In genomic region chr7:45129318-45129717, GRCm38 (mm10) we compare ENCODE assay signal across 8 mouse cellular contexts. TPM values are rescaled to one million over a fixed set of nuclear protein-coding genes. Genes with fewer than 3 reads are reported as not detected.
DNase-seq lines count a peak whose midpoint lies in the region; ATAC-seq and TF ChIP-seq lines count a peak whose summit lies in the region.

No protein-coding gene starts in this region.

- no peak for DNase-seq in lung, postnatal 4 days
- DNase-seq in liver, postnatal 0 days: no peak
- peak; percentile 66 for DNase-seq in testis, postnatal 14 days (ENCODE audit: low spot score)
- DNase-seq in spleen, postnatal 4 days (ENCODE audit: low spot score in 2 of 2): no peak
- DNase-seq in right cerebral cortex, adult 18-20 months: no peak

- 0 out of 2 replicates have a peak, but pooled peaks have one; percentile 0 for ATAC-seq in lung, embryonic 15.5 days (ENCODE audit: borderline replicate concordance, extremely low read depth, low FRiP score, low TSS enrichment)
- no peak for ATAC-seq in embryonic facial prominence, embryonic 13.5 days (ENCODE audit: insufficient number of reproducible peaks, insufficient read depth, low FRiP score, low TSS enrichment, low read depth)
- ATAC-seq in hindbrain, embryonic 13.5 days (ENCODE audit: low FRiP score): no peak
- peak; percentile 1 for ATAC-seq in liver, postnatal 0 days

- peak overlapping the region; percentile 48 for H3K4me3 ChIP-seq in lung, embryonic 15.5 days
- H3K4me3 ChIP-seq in embryonic facial prominence, embryonic 13.5 days: peak overlapping the region; percentile 86
- H3K4me3 ChIP-seq in hindbrain, embryonic 13.5 days: peak overlapping the region; percentile 92
- H3K4me3 ChIP-seq in liver, postnatal 0 days (ENCODE audit: low read depth, low read length): peak overlapping the region; percentile 98

- no peak for TF ChIP-seq EP300 in liver, postnatal 0 days (IDR thresholded peaks at IDR 0.05; ENCODE audit: low read depth)

- H3K36me3 ChIP-seq in lung, embryonic 15.5 days: peaks cover 25% of the 10 kb centered on the region
- H3K36me3 ChIP-seq in embryonic facial prominence, embryonic 13.5 days: peaks cover 27% of the 10 kb centered on the region
- H3K36me3 ChIP-seq in hindbrain, embryonic 13.5 days: peaks cover 27% of the 10 kb centered on the region
- H3K36me3 ChIP-seq in liver, postnatal 0 days (replicated peaks; ENCODE audit: insufficient read depth, low read length): peaks cover 23% of the 10 kb centered on the region

- under 1% methylated on average over 17 of the region's 17 CpGs for WGBS in lung, embryonic 15.5 days
- under 1% methylated on average over 17 of the region's 17 CpGs for WGBS in embryonic facial prominence, embryonic 13.5 days
- under 1% methylated on average over 17 of the region's 17 CpGs for WGBS in hindbrain, embryonic 13.5 days
- 2% methylated on average over 17 of the region's 17 CpGs for whole genome bisulfite sequencing in liver, postnatal 0 days (ENCODE audit: insufficient replicate concordance)

- peak overlapping the region; percentile 52 for H3K9ac ChIP-seq in lung, embryonic 15.5 days
- peak overlapping the region; percentile 80 for H3K9ac ChIP-seq in embryonic facial prominence, embryonic 13.5 days
- H3K9ac ChIP-seq in hindbrain, embryonic 13.5 days: peak overlapping the region; percentile 68
- H3K9ac ChIP-seq in liver, postnatal 0 days (replicated peaks): peak overlapping the region; percentile 73

- H3K4me2 ChIP-seq in lung, embryonic 15.5 days: peak overlapping the region; percentile 61
- H3K4me2 ChIP-seq in embryonic facial prominence, embryonic 13.5 days: peak overlapping the region; percentile 69
- peak overlapping the region; percentile 61 for H3K4me2 ChIP-seq in hindbrain, embryonic 13.5 days
- peak overlapping the region; percentile 94 for H3K4me2 ChIP-seq in liver, postnatal 0 days (ENCODE audit: low read depth, low read length)

- no peaks in the 10 kb centered on the region for H3K27me3 ChIP-seq in lung, embryonic 15.5 days
- no peaks in the 10 kb centered on the region for H3K27me3 ChIP-seq in embryonic facial prominence, embryonic 13.5 days
- 0 out of 2 replicates have a peak, but pooled peaks cover 2% of the 10 kb centered on the region for H3K27me3 ChIP-seq in hindbrain, embryonic 13.5 days
- H3K27me3 ChIP-seq in liver, postnatal 0 days (ENCODE audit: insufficient read depth, low read length): no peaks in the 10 kb centered on the region

- no peaks in the 10 kb centered on the region for H3K9me3 ChIP-seq in lung, embryonic 15.5 days
- no peaks in the 10 kb centered on the region for H3K9me3 ChIP-seq in embryonic facial prominence, embryonic 13.5 days
- H3K9me3 ChIP-seq in hindbrain, embryonic 13.5 days: no peaks in the 10 kb centered on the region
- no peaks in the 10 kb centered on the region for H3K9me3 ChIP-seq in liver, postnatal 0 days (ENCODE audit: low read length)

- peaks cover 37% of the 10 kb centered on the region for H3K4me1 ChIP-seq in lung, embryonic 15.5 days
- peaks cover 39% of the 10 kb centered on the region for H3K4me1 ChIP-seq in embryonic facial prominence, embryonic 13.5 days
- peaks cover 41% of the 10 kb centered on the region for H3K4me1 ChIP-seq in hindbrain, embryonic 13.5 days (replicated peaks)
- H3K4me1 ChIP-seq in liver, postnatal 0 days (ENCODE audit: insufficient read depth): peaks cover 38% of the 10 kb centered on the region

- no peak for TF ChIP-seq CTCF in liver, postnatal 0 days (IDR thresholded peaks at IDR 0.05; ENCODE audit: low read depth)

- peak overlapping the region; percentile 70 for H3K27ac ChIP-seq in lung, embryonic 15.5 days
- H3K27ac ChIP-seq in embryonic facial prominence, embryonic 13.5 days: peak overlapping the region; percentile 94
- H3K27ac ChIP-seq in hindbrain, embryonic 13.5 days: peak overlapping the region; percentile 95
- H3K27ac ChIP-seq in liver, postnatal 0 days (ENCODE audit: low read depth): peak overlapping the region; percentile 83

RNA-seq across cellular contexts. Expression of gene Rpl13a, which starts 0.8 kb away (rescaled TPM):
- 1,187 and 1,308 TPM in 2 replicates for polyA plus RNA-seq in lung, embryonic 15.5 days (2015; fragmentation: Nextera tagmentation; extraction: Ambion mirVana)
- 1,453 and 1,588 TPM in 2 replicates for polyA plus RNA-seq in embryonic facial prominence, embryonic 13.5 days (2015; fragmentation: Nextera tagmentation; extraction: Ambion mirVana)
- 770 and 846 TPM in 2 replicates for polyA plus RNA-seq in hindbrain, embryonic 13.5 days (2015; fragmentation: Nextera tagmentation; extraction: Ambion mirVana)
- polyA plus RNA-seq in liver, postnatal 0 days (2015; fragmentation: Nextera tagmentation; extraction: Ambion mirVana): 938 and 993 TPM in 2 replicates

RNA-seq across cellular contexts. Expression of gene Rps11, which starts 5.1 kb away (rescaled TPM):
- polyA plus RNA-seq in lung, embryonic 15.5 days (2015; fragmentation: Nextera tagmentation; extraction: Ambion mirVana): 1,432 and 1,559 TPM in 2 replicates
- polyA plus RNA-seq in embryonic facial prominence, embryonic 13.5 days (2015; fragmentation: Nextera tagmentation; extraction: Ambion mirVana): 1,651 and 1,760 TPM in 2 replicates
- 994 and 999 TPM in 2 replicates for polyA plus RNA-seq in hindbrain, embryonic 13.5 days (2015; fragmentation: Nextera tagmentation; extraction: Ambion mirVana)
- 681 and 696 TPM in 2 replicates for polyA plus RNA-seq in liver, postnatal 0 days (2015; fragmentation: Nextera tagmentation; extraction: Ambion mirVana)

RNA-seq across cellular contexts. Expression of gene Gm45713, which starts 6.7 kb away (rescaled TPM):
- 0.19 and 0.20 TPM in 2 replicates for polyA plus RNA-seq in lung, embryonic 15.5 days (2015; fragmentation: Nextera tagmentation; extraction: Ambion mirVana)
- polyA plus RNA-seq in embryonic facial prominence, embryonic 13.5 days (2015; fragmentation: Nextera tagmentation; extraction: Ambion mirVana): 0.20 TPM in 1 of 2 replicates, not detected in the other
- 0.14 TPM in 1 of 2 replicates, not detected in the other for polyA plus RNA-seq in hindbrain, embryonic 13.5 days (2015; fragmentation: Nextera tagmentation; extraction: Ambion mirVana)
- 0.27 and 0.70 TPM in 2 replicates for polyA plus RNA-seq in liver, postnatal 0 days (2015; fragmentation: Nextera tagmentation; extraction: Ambion mirVana)

RNA-seq across cellular contexts. Expression of gene Flt3l, which starts 6.9 kb away (rescaled TPM):
- 1.5 and 8.3 TPM in 2 replicates for polyA plus RNA-seq in lung, embryonic 15.5 days (2015; fragmentation: Nextera tagmentation; extraction: Ambion mirVana)
- 1.3 and 1.7 TPM in 2 replicates for polyA plus RNA-seq in embryonic facial prominence, embryonic 13.5 days (2015; fragmentation: Nextera tagmentation; extraction: Ambion mirVana)
- 1.4 and 1.6 TPM in 2 replicates for polyA plus RNA-seq in hindbrain, embryonic 13.5 days (2015; fragmentation: Nextera tagmentation; extraction: Ambion mirVana)
- 2.0 and 2.3 TPM in 2 replicates for polyA plus RNA-seq in liver, postnatal 0 days (2015; fragmentation: Nextera tagmentation; extraction: Ambion mirVana)

RNA-seq across cellular contexts. Expression of gene Pih1d1, which starts 24.8 kb away (rescaled TPM):
- 100 and 103 TPM in 2 replicates for polyA plus RNA-seq in lung, embryonic 15.5 days (2015; fragmentation: Nextera tagmentation; extraction: Ambion mirVana)
- polyA plus RNA-seq in embryonic facial prominence, embryonic 13.5 days (2015; fragmentation: Nextera tagmentation; extraction: Ambion mirVana): 78.5 and 97.7 TPM in 2 replicates
- polyA plus RNA-seq in hindbrain, embryonic 13.5 days (2015; fragmentation: Nextera tagmentation; extraction: Ambion mirVana): 85.6 and 94.4 TPM in 2 replicates
- 37.6 and 37.8 TPM in 2 replicates for polyA plus RNA-seq in liver, postnatal 0 days (2015; fragmentation: Nextera tagmentation; extraction: Ambion mirVana)

Comparison
In these comparisons a context has a peak if more than half of its experiments do, and no peak if none do; other contexts are left out.
1. ATAC-seq: peak in lung, embryonic 15.5 days (single experiment) and liver, postnatal 0 days (single experiment); none in embryonic facial prominence, embryonic 13.5 days (single experiment) and hindbrain, embryonic 13.5 days (single experiment).
2. H3K4me3 ChIP-seq: peak in every context shown above with its lines; median percentile 98 in liver, postnatal 0 days; 92 in hindbrain, embryonic 13.5 days; 86 in embryonic facial prominence, embryonic 13.5 days; 48 in lung, embryonic 15.5 days.
3. Peak in every context shown above with its lines, with median percentiles within 50 percentile points of each other: H3K27ac ChIP-seq, H3K4me2 ChIP-seq and H3K9ac ChIP-seq.